Mouse (Mus musculus) hindbrain, embryonic 10.5 days (tissue): ENCODE measurements around the gene Rps16. TPM values are rescaled to one million over a fixed set of nuclear protein-coding genes. Genes with fewer than 3 reads are reported as not detected.

Source experiments
- DNase-seq: peaks from one replicate; pipeline ENCODE4 v3.0.0-alpha.2; 2017; ENCODE audit warnings: low spot score
- H3K27ac ChIP-seq: fragments of 300-500 bp; sonication (generic); 2 replicates; pipeline ENCODE4 v1.5.1; 2016; ENCODE audit warnings: mild to moderate bottlenecking, moderate library complexity
- H3K27me3 ChIP-seq: fragments of 300-500 bp; sonication (generic); 2 replicates; pipeline ENCODE4 v1.6.1; 2016; ENCODE audit warnings: mild to moderate bottlenecking; ENCODE audit not compliant: poor library complexity, insufficient read depth, severe bottlenecking
- H3K36me3 ChIP-seq: fragments of 300-500 bp; sonication (generic); 2 replicates; pipeline ENCODE4 v1.6.1; 2016; ENCODE audit warnings: mild to moderate bottlenecking, moderate library complexity
- H3K4me1 ChIP-seq: fragments of 300-500 bp; sonication (generic); replicated peaks from 2 replicates; pipeline ENCODE4 v1.6.1; 2016; ENCODE audit warnings: mild to moderate bottlenecking
- H3K4me3 ChIP-seq: fragments of 300-500 bp; sonication (generic); 2 replicates; pipeline ENCODE4 v1.5.1; 2016; ENCODE audit warnings: mild to moderate bottlenecking, moderate library complexity
- H3K9me3 ChIP-seq: fragments of 300-500 bp; sonication (generic); 2 replicates; pipeline ENCODE4 v1.6.1; 2016; ENCODE audit warnings: mild to moderate bottlenecking, moderate library complexity
- WGBS: fragments of 180-500 bp; shearing (Covaris S2); methylation state at CpG from one replicate; pipeline ENCODE4 v1.1.7; 2016; 5-methylcytosine and 5-hydroxymethylcytosine counted together
- polyA plus RNA-seq: library from polyadenylated mRNA; unstranded; fragments of >200 nt; fragmentation: Nextera tagmentation; extraction: Ambion mirVana; gene quantifications from 2 replicates; pipeline ENCODE4 v1.2.1, GENCODE M21; 2016

Gene Rps16
- polyA plus RNA-seq = 777 and 925 TPM in 2 replicates

GRCm38 (mm10) chr7:28350155-28350883 lies at the start of gene Rps16:
TSS of gene Rps16 (plus strand) at chr7:28350652.
- peak; percentile 99 for DNase-seq
- peak within 1 kb of the TSS; percentile 94 for H3K27ac ChIP-seq
- WGBS = under 1% methylated on average over 50 of the region's 50 CpGs
- no peaks in the 10 kb centered on the region for H3K27me3 ChIP-seq
- H3K4me1 ChIP-seq = peaks cover 26% of the 10 kb centered on the region
- no peaks in the 10 kb centered on the region for H3K9me3 ChIP-seq
- peaks cover 38% of the 10 kb centered on the region for H3K36me3 ChIP-seq
- H3K4me3 ChIP-seq = peak within 1 kb of the TSS; percentile 94

- peak within 1 kb of the TSS; percentile 91 for H3K27ac ChIP-seq
- peaks cover 52% of the 10 kb centered on the region for H3K4me1 ChIP-seq
- H3K4me3 ChIP-seq = peak within 1 kb of the TSS; percentile 61
- H3K36me3 ChIP-seq = peaks cover 38% of the 10 kb centered on the region
- peak; percentile 83 for DNase-seq
- H3K27me3 ChIP-seq = peaks cover 58% of the 10 kb centered on the region
- no peaks in the 10 kb centered on the region for H3K9me3 ChIP-seq
- WGBS = under 1% methylated on average over 30 of the region's 30 CpGs
Measured at GRCm38 (mm10) chr7:28301616-28302433, 48.6 kb upstream of the Rps16 start, which contains the start of gene Dll3. TSS of gene Dll3 (minus strand) at chr7:28302238.

- WGBS = 90% methylated on average over 10 of the region's 10 CpGs
- no peak overlapping the region for H3K4me3 ChIP-seq
- peaks cover 19% of the 10 kb centered on the region for H3K27me3 ChIP-seq
- DNase-seq = no peak
- H3K4me1 ChIP-seq = peaks cover 66% of the 10 kb centered on the region
- peaks cover 59% of the 10 kb centered on the region for H3K36me3 ChIP-seq
- no peaks in the 10 kb centered on the region for H3K9me3 ChIP-seq
- no peak overlapping the region for H3K27ac ChIP-seq
Measured at GRCm38 (mm10) chr7:28305641-28306040, 44.8 kb upstream of the Rps16 start.

- Histone ChIP-seq H3K4me3 (no peak overlapping the region), H3K27ac (no peak overlapping the region), H3K36me3 (peaks cover 59% of the 10 kb centered on the region), H3K4me1 (peaks cover 68% of the 10 kb centered on the region), H3K27me3 (peaks cover 14% of the 10 kb centered on the region), H3K9me3 (no peaks in the 10 kb centered on the region)
- no peak for DNase-seq
- 94% methylated on average over 8 of the region's 8 CpGs for WGBS
Measured at GRCm38 (mm10) chr7:28306216-28306615, 44.2 kb upstream of the Rps16 start.

GRCm38 (mm10) chr7:28309737-28310136 lies 40.7 kb upstream of the Rps16 start:
- peak; percentile 70 for DNase-seq
- Histone ChIP-seq H3K36me3 (peaks cover 67% of the 10 kb centered on the region), H3K27ac (peak overlapping the region; percentile 95), H3K4me3 (peak overlapping the region; percentile 80), H3K4me1 (peaks cover 49% of the 10 kb centered on the region), H3K27me3 (no peaks in the 10 kb centered on the region), H3K9me3 (no peaks in the 10 kb centered on the region)
- WGBS = 53% methylated on average over 9 of the region's 9 CpGs

GRCm38 (mm10) chr7:28311151-28311925 lies 39.1 kb upstream of the Rps16 start:
- no peaks in the 10 kb centered on the region for H3K27me3 ChIP-seq
- DNase-seq = no peak
- H3K4me1 ChIP-seq = peaks cover 49% of the 10 kb centered on the region
- H3K36me3 ChIP-seq = peaks cover 67% of the 10 kb centered on the region
- peak overlapping the region; percentile 95 for H3K27ac ChIP-seq
- no peaks in the 10 kb centered on the region for H3K9me3 ChIP-seq
- WGBS = 9% methylated on average over 35 of the region's 35 CpGs
- peak overlapping the region; percentile 80 for H3K4me3 ChIP-seq

- Histone ChIP-seq H3K9me3 (no peaks in the 10 kb centered on the region), H3K27me3 (no peaks in the 10 kb centered on the region), H3K4me3 (peak within 1 kb of the TSS; percentile 80), H3K36me3 (peaks cover 67% of the 10 kb centered on the region), H3K4me1 (peaks cover 49% of the 10 kb centered on the region), H3K27ac (peak within 1 kb of the TSS; percentile 95)
- WGBS = under 1% methylated on average over 45 of the region's 45 CpGs
- peak; percentile 96 for DNase-seq
Measured at GRCm38 (mm10) chr7:28311926-28312543, 38.4 kb upstream of the Rps16 start, which contains the start of gene Timm50. TSS of gene Timm50 (minus strand) at chr7:28312072.

- 91% methylated on average over 3 of the region's 3 CpGs for WGBS
- Histone ChIP-seq H3K27me3 (no peaks in the 10 kb centered on the region), H3K27ac (no peak overlapping the region), H3K4me1 (no peaks in the 10 kb centered on the region), H3K9me3 (no peaks in the 10 kb centered on the region), H3K36me3 (peaks cover 92% of the 10 kb centered on the region), H3K4me3 (no peak overlapping the region)
- no peak for DNase-seq
Measured at GRCm38 (mm10) chr7:28318036-28318435, 32.4 kb upstream of the Rps16 start.

- peaks cover 99% of the 10 kb centered on the region for H3K36me3 ChIP-seq
- DNase-seq = no peak
- 94% methylated on average over 17 of the region's 17 CpGs for WGBS
- no peak overlapping the region for H3K4me3 ChIP-seq
- no peak overlapping the region for H3K27ac ChIP-seq
- H3K27me3 ChIP-seq = no peaks in the 10 kb centered on the region
- H3K9me3 ChIP-seq = no peaks in the 10 kb centered on the region
- H3K4me1 ChIP-seq = no peaks in the 10 kb centered on the region
Measured at GRCm38 (mm10) chr7:28318714-28319113, 31.7 kb upstream of the Rps16 start.

- no peak for DNase-seq
- Histone ChIP-seq H3K4me3 (no peak overlapping the region), H3K27me3 (no peaks in the 10 kb centered on the region), H3K27ac (no peak overlapping the region), H3K36me3 (peaks cover 100% of the 10 kb centered on the region), H3K4me1 (no peaks in the 10 kb centered on the region), H3K9me3 (no peaks in the 10 kb centered on the region)
- 94% methylated on average over 15 of the region's 15 CpGs for WGBS
Measured at GRCm38 (mm10) chr7:28321974-28322720, 28.3 kb upstream of the Rps16 start.

- H3K4me3 ChIP-seq = no peak overlapping the region
- H3K27ac ChIP-seq = no peak overlapping the region
- no peak for DNase-seq
- peaks cover 100% of the 10 kb centered on the region for H3K36me3 ChIP-seq
- no peaks in the 10 kb centered on the region for H3K9me3 ChIP-seq
- WGBS = 97% methylated on average over 8 of the region's 8 CpGs
- no peaks in the 10 kb centered on the region for H3K27me3 ChIP-seq
- H3K4me1 ChIP-seq = no peaks in the 10 kb centered on the region
Measured at GRCm38 (mm10) chr7:28325293-28325692, 25.2 kb upstream of the Rps16 start.
